Mouse (Mus musculus) heart, adult 2 months (tissue): ENCODE data around the gene 1700123O20Rik. TPM values are rescaled to one million over a fixed set of nuclear protein-coding genes. Genes with fewer than 3 reads are reported as not detected.

ENCODE experiments used
- DNase-seq, 2 experiments: peaks; one replicate each; pipeline ENCODE4 v3.0.0; 2021
- H3K27ac ChIP-seq: fragments of 200-600 bp; 2 replicates; pipeline ENCODE4 v1.8.1; 2022
- H3K27me3 ChIP-seq: fragments of 200-500 bp; 2 replicates; pipeline ENCODE4 v1.6.1; 2012; ENCODE audit warnings: mild to moderate bottlenecking, low read length, inconsistent platforms, mixed read lengths; ENCODE audit not compliant: control insufficient read depth, insufficient read depth
- H3K36me3 ChIP-seq: fragments of 200-500 bp; 2 replicates; pipeline ENCODE4 v1.6.1; 2012; ENCODE audit warnings: low read length, inconsistent platforms; ENCODE audit not compliant: control insufficient read depth, insufficient read depth
- H3K4me1 ChIP-seq: fragments of 200-500 bp; 2 replicates; pipeline ENCODE4 v1.6.1; 2011; ENCODE audit warnings: low read length; ENCODE audit not compliant: control insufficient read depth, insufficient read depth
- H3K4me3 ChIP-seq: fragments of 200-600 bp; 2 replicates; pipeline ENCODE4 v1.8.1; 2022
- H3K79me2 ChIP-seq: fragments of 200-500 bp; replicated peaks from 2 replicates; pipeline ENCODE4 v1.6.1; 2012; ENCODE audit warnings: mild to moderate bottlenecking, inconsistent platforms, low read length, moderate library complexity, mixed read lengths; ENCODE audit not compliant: control insufficient read depth, insufficient read depth
- H3K9ac ChIP-seq: fragments of 200-500 bp; 2 replicates; pipeline ENCODE4 v1.6.1; 2012; ENCODE audit warnings: low read depth, mild to moderate bottlenecking, control low read depth, inconsistent platforms, low read length, mixed read lengths
- CTCF ChIP-seq: fragments of 200-600 bp; IDR thresholded peaks from 2 replicates; pipeline ENCODE4 v1.8.1; 2022; ENCODE audit warnings: antibody characterized with exemption, mild to moderate bottlenecking, moderate library complexity
- EP300 ChIP-seq: fragments of 200-500 bp; IDR thresholded peaks from 2 replicates; pipeline ENCODE4 v1.6.1; 2011; ENCODE audit warnings: low read depth, low read length, control low read depth; ENCODE audit not compliant: insufficient read depth
- POLR2A ChIP-seq: fragments of 200-500 bp; IDR thresholded peaks from 2 replicates; pipeline ENCODE4 v1.6.1; 2011; ENCODE audit warnings: mild to moderate bottlenecking, low read depth, low read length, control low read depth; ENCODE audit not compliant: insufficient read depth
- WGBS: fragments of 180-500 bp; shearing (Covaris S2); methylation state at CpG from one replicate; pipeline ENCODE4 v1.1.7; 2018; 5-methylcytosine and 5-hydroxymethylcytosine counted together
- intact Hi-C: fragments of 180-260 bp; cut with DNase I; formaldehyde crosslinking; loops from one replicate; pipeline ENCODE4 v1.15.1; 2025
- polyA plus RNA-seq: library from polyadenylated mRNA; depleted of rRNA; stranded (reverse); fragments of >200 nt; gene quantifications from 2 replicates; pipeline ENCODE4 v1.2.3, GENCODE M21; 2012
- total RNA-seq, 2 experiments: library from RNA; stranded (reverse); gene quantifications; 2 replicates each; pipeline ENCODE4 v1.2.3; 2021

The 1700123O20Rik gene
- total and polyA plus RNA-seq, 3 experiments: 12.5 to 18.2 (median 13.3) TPM

DNA sequence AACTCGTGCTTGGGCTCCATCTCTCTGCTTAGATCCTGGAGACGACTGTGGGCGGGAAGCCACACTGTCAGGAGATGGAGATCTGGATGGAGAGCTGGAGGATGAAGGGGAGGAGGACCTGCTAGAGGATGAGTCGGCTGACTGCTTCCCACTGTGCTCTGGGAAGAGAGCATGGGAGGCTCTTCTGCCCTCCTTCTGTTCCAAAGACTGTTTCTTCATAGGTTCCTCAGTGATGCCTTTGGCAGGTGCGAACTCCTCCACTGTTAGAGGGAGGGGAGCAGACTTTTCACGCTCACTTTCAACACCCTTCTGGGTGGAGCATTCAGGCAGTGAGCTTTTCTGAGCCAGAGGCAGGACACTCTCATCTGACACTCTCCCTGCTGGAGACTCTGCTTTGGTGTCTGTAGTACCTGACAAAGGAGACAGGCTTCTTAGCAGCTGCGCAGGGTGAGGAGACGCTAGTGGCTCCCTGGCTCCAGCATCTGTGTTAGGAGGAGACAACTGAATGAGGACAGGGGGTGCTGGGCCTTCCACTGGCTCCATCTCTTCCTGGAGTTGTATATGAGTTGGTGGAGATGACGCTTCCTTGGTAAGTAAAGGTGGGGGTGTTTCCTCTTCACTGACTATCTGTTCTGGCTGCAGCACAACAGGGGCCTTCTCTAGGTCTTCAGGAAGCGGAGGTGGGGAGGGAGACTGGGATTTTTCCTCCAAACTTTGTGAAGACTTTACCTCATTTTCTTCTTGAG lies 21.4 kb upstream of the 1700123O20Rik start:
- H3K9ac ChIP-seq: no peak overlapping the region

DNA sequence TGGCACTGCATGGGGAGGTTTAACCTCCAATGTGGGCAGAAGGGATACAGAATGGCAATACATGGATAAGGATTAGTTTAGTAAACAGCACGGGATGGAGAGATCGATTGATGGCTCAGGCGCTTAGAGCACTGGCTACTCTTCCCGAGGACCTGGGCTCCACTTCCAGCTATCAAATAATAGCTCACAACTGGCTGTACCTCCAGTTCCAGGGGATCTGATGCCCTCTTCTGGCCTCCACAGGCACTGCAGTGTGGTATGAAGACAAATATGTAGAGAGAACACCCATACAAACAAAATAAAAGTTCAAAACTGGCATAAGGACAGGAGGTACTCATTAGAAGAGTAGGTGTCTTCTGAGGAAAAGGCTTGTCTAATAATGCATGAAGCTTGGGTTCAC lies 16.6 kb upstream of the 1700123O20Rik start:
- peak; percentile 39 to 63 for DNase-seq

More for the DNA sequence above, 21.4 kb upstream of the 1700123O20Rik start:
- Histone ChIP-seq H3K36me3 (no peaks in the 10 kb centered on the region; the same call in none of the 2 replicates), H3K4me1 (no peaks in the 10 kb centered on the region), H3K79me2 (no peaks in the 10 kb centered on the region), H3K27ac (no peak overlapping the region), H3K4me3 (no peak overlapping the region), H3K27me3 (no peaks in the 10 kb centered on the region)
- no peak for TF ChIP-seq EP300
- no peak for TF ChIP-seq CTCF
- TF ChIP-seq POLR2A: no peak
- no peak for DNase-seq
- intact Hi-C loops: no loop called here
- 86% methylated on average over 10 of the region's 10 CpGs for WGBS

DNA sequence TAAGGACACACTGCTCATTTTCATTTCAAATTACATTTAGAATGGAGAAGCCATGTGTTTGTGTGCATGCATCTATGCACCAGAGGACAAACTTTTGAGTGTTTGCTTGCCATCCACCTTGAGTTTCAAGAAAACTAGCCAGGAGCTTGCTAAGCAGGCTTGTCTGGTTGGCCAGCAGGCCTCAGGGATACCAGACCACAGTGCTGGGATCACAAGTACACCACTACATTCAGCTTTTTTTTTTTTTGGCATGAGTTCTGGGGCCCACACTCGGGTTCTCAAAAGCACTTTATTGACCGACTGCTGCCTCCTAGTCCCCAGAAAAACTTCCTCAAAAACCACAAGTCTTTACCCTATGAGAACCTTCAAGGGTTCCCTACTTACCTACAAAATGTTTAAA lies 11.7 kb upstream of the 1700123O20Rik start:
- Histone ChIP-seq H3K27ac (no peak overlapping the region), H3K36me3 (peaks cover 16% of the 10 kb centered on the region)

More for the DNA sequence above, 16.6 kb upstream of the 1700123O20Rik start:
- Histone ChIP-seq H3K79me2 (no peaks in the 10 kb centered on the region), H3K27me3 (no peaks in the 10 kb centered on the region), H3K9ac (no peak overlapping the region), H3K4me3 (no peak overlapping the region), H3K36me3 (peaks cover 5% of the 10 kb centered on the region), H3K4me1 (no peaks in the 10 kb centered on the region), H3K27ac (no peak overlapping the region)
- TF ChIP-seq CTCF (peak; percentile 89), POLR2A (no peak)
- WGBS: 67% methylated on average over 4 of the region's 4 CpGs
- intact Hi-C loops: loop anchor here (1.0 kb wide), 1 partner anchor 32 kb away; no protein-coding TSS in a partner anchor

DNA sequence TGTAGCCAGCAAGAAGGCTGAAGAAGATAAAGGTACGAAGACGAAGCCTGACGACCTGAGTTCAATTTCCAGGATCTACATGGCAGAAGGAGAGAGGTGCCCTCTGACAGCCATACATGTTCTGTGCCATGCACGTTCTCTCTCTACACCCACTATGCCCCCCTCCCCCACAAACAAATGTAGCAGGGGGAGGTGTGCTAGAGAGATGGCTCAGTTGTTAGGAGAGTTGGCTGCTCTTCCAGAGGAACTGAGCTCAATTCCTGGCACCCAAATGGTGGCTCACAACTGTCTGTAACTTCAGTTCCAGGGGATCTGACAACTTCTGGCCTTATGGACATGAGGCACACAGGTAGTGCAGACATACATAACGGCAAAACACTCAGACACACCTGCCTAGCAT lies 9.7 kb upstream of the 1700123O20Rik start:
- no peaks in the 10 kb centered on the region for H3K27me3 ChIP-seq
- H3K4me3 ChIP-seq: no peak overlapping the region
- TF ChIP-seq EP300 (no peak), CTCF (no peak), POLR2A (no peak)
- peaks cover 16% of the 10 kb centered on the region for H3K36me3 ChIP-seq
- intact Hi-C loops: no loop called here
- H3K27ac ChIP-seq: no peak overlapping the region
- H3K4me1 ChIP-seq: peaks cover 1% of the 10 kb centered on the region; the same call in 1 of the 2 replicates
- H3K9ac ChIP-seq: no peak overlapping the region
- 0 out of 2 replicates have a peak, but pooled peaks cover 1% of the 10 kb centered on the region for H3K79me2 ChIP-seq
- DNase-seq: no peak
- WGBS: 71% methylated on average over 5 of the region's 5 CpGs

More for the DNA sequence above, 11.7 kb upstream of the 1700123O20Rik start:
- no peak for DNase-seq
- H3K4me3 ChIP-seq: no peak overlapping the region
- no peaks in the 10 kb centered on the region for H3K27me3 ChIP-seq
- peaks cover 1% of the 10 kb centered on the region; the same call in 1 of the 2 replicates for H3K4me1 ChIP-seq
- TF ChIP-seq POLR2A (no peak), EP300 (no peak), CTCF (no peak)
- no peak overlapping the region for H3K9ac ChIP-seq
- intact Hi-C loops: no loop called here
- 0 out of 2 replicates have a peak, but pooled peaks cover 1% of the 10 kb centered on the region for H3K79me2 ChIP-seq
- 49% methylated on average over 2 of the region's 2 CpGs for WGBS

DNA sequence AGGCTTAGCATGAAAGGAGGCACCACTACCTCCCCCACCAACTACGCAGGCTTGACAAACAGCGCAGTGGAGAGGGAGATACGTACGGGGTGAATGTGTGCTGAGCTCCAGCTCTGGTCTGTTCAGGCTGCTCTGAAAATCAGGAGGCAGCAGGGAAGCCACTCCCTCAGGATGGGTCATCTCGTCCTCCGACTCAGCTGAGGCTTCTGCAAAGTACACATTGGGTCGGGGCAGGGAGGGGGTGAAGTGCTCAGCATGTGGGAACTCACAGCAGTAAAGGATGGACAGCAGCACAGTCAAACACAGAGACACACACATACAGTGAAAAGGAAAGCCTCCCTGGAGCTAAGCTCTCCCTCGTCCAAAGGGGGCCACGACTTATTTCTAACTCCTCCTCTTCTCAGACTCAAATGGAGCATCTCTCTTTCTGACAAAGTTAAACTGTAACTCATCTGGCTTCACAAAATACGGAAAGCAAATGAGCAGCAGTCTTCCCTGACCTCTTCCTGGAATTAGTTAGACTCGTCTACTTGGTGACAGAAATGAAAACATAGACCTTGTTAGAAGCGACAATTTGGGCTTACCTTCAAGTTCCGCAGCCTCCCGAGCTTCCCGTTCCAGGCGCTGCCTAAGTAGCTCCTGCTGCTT lies 7.2 kb upstream of the 1700123O20Rik start:
- intact Hi-C loops: no loop called here
- peaks cover 8% of the 10 kb centered on the region for H3K79me2 ChIP-seq
- H3K27me3 ChIP-seq: no peaks in the 10 kb centered on the region
- DNase-seq: no peak
- peaks cover 3% of the 10 kb centered on the region for H3K4me1 ChIP-seq
- H3K4me3 ChIP-seq: no peak overlapping the region
- H3K36me3 ChIP-seq: peaks cover 27% of the 10 kb centered on the region
- 85% methylated on average over 16 of the region's 16 CpGs for WGBS
- H3K27ac ChIP-seq: no peak overlapping the region
- H3K9ac ChIP-seq: no peak overlapping the region
- TF ChIP-seq POLR2A: no peak
- no peak for TF ChIP-seq CTCF
- TF ChIP-seq EP300: no peak

DNA sequence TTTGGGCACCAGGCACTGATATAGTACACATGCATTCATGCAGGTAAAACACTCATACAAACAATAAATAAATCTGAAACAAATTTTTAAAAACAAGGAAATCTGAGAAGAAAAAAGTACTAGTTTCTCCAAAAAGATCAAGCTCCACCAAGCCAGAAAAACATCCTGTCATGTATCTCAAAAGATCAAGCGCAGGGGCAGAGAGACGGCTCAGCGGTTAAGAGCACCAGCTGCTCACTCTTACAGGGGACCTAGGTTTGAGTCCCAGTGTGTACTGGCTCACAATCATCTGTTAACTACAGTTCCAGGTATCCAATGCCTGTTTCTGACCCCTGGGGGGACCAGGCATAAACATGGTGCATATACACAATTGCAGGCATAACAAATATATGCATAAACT lies 3.6 kb upstream of the 1700123O20Rik start:
- H3K36me3 ChIP-seq: peaks cover 21% of the 10 kb centered on the region
- H3K27me3 ChIP-seq: no peaks in the 10 kb centered on the region
- peaks cover 2% of the 10 kb centered on the region; the same call in 1 of the 2 replicates for H3K4me1 ChIP-seq
- no peak overlapping the region for H3K4me3 ChIP-seq
- peaks cover 8% of the 10 kb centered on the region for H3K79me2 ChIP-seq
- H3K9ac ChIP-seq: no peak overlapping the region
- WGBS: 65% methylated on average over 3 of the region's 3 CpGs
- TF ChIP-seq CTCF (no peak), EP300 (no peak), POLR2A (no peak)
- H3K27ac ChIP-seq: no peak overlapping the region
- DNase-seq: no peak
- intact Hi-C loops: loop anchor here (10.0 kb wide), 2 partner anchors 332 to 428 kb away; partner anchors contain the start of genes Abhd4, Dad1 and Ngdn
